Mouse (Mus musculus): ENCODE measurements at regions not wholly inside any gene's neighbourhood (a gene's known extent, or its start where the extent isn't known, plus 50 kb on each side); places are given as distances from the start of the nearest gene placed in this dataset.

DNA sequence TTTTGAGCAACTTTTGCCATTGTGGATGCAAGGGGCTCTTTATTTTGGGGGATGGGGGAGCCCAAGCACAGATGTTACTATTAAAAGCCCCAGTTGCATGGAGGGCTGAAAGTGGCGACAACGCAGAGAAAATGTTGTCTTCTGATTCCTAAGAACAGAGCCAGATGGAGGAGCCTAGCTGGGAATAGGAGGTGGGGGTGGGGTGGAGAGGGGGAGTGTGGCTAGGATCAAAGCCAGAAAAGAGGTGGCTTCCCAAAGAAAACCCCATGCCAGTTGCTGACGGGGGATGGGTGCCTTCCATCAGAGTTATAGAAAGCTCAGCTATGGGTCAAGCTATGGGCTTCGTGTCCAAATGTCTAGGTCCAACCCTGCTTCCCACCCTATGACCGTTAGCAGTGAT is 220.1 kb upstream of the Gm10131 start:
- H3K4me3 ChIP-seq (ENCODE audit: control insufficient read depth in 1 of 2, insufficient read depth in 1 of 2, low read depth in 2 of 2, low read length in 2 of 2): no peak overlapping the region
- no peak for DNase-seq (ENCODE audit: low read depth, low spot score)
- no peaks in the 10 kb centered on the region for H3K9me3 ChIP-seq (replicated peaks; ENCODE audit: insufficient read depth, low read length)
- no peaks in the 10 kb centered on the region for H3K36me3 ChIP-seq (ENCODE audit: control insufficient read depth in 1 of 2, insufficient read depth in 2 of 2, low read length in 2 of 2)
- no peak overlapping the region for H3K9ac ChIP-seq (ENCODE audit: control insufficient read depth, low read depth, low read length, poor library complexity, severe bottlenecking)
- H3K79me2 ChIP-seq (ENCODE audit: control insufficient read depth, insufficient read depth, low read length, poor library complexity): no peaks in the 10 kb centered on the region
- no peaks in the 10 kb centered on the region for H3K27me3 ChIP-seq (ENCODE audit: control insufficient read depth in 1 of 2, insufficient read depth in 2 of 2, low read length in 2 of 2)
- H3K4me1 ChIP-seq (ENCODE audit: control insufficient read depth in 1 of 2, insufficient read depth in 2 of 2, low read length in 2 of 2): no peaks in the 10 kb centered on the region
- no peak overlapping the region for H3K27ac ChIP-seq (ENCODE audit: control insufficient read depth, low read depth, low read length)
- TF ChIP-seq ELF1 (IDR thresholded peaks at IDR 0.05; ENCODE audit: low read depth, low read length) (no peak), HCFC1 (IDR thresholded peaks at IDR 0.05; ENCODE audit: low read depth, low read length) (no peak)

DNA sequence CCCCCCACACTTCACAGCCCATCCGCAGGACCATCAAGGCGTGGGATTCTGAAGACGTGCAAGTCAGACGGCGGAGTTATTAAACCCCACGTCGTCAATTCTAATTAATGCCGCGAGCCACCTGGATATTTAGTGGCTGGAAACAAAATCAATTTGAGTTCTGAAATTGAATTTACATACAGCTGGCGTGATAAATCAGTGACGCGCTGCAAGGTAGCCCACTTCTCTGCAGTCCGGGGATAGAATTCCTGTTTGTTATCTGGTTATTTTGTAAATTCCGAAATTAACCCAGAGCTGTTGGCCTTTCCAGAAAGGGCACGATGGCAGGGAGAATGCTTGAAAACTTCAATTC is 215.1 kb upstream of the Gm10131 start:
- Histone ChIP-seq H3K79me2 (ENCODE audit: control insufficient read depth, insufficient read depth, low read length, poor library complexity) (no peaks in the 10 kb centered on the region), H3K9me3 (replicated peaks; ENCODE audit: insufficient read depth, low read length) (no peaks in the 10 kb centered on the region), H3K27me3 (ENCODE audit: control insufficient read depth in 1 of 2, insufficient read depth in 2 of 2, low read length in 2 of 2) (no peaks in the 10 kb centered on the region), H3K9ac (ENCODE audit: control insufficient read depth, low read depth, low read length, poor library complexity, severe bottlenecking) (no peak overlapping the region), H3K4me3 (ENCODE audit: control insufficient read depth in 1 of 2, insufficient read depth in 1 of 2, low read depth in 2 of 2, low read length in 2 of 2) (no peak overlapping the region), H3K4me1 (ENCODE audit: control insufficient read depth in 1 of 2, insufficient read depth in 2 of 2, low read length in 2 of 2) (no peaks in the 10 kb centered on the region), H3K27ac (ENCODE audit: control insufficient read depth, low read depth, low read length) (no peak overlapping the region), H3K36me3 (ENCODE audit: control insufficient read depth in 1 of 2, insufficient read depth in 2 of 2, low read length in 2 of 2) (no peaks in the 10 kb centered on the region)
- TF ChIP-seq CTCF (IDR thresholded peaks at IDR 0.05 in 2 of 3, conservative IDR thresholded peaks at IDR 0.05 in 1 of 3; ENCODE audit: control insufficient read depth in 1 of 3, insufficient read depth in 1 of 3, low read depth in 2 of 3, low read length in 3 of 3, poor library complexity in 1 of 3, severe bottlenecking in 1 of 3): no peak
- TF ChIP-seq SIN3A (IDR thresholded peaks at IDR 0.05; ENCODE audit: low read length): no peak
- TF ChIP-seq MXI1 (IDR thresholded peaks at IDR 0.05; ENCODE audit: low read depth, low read length): no peak
- no peak for TF ChIP-seq KAT2A (conservative IDR thresholded peaks at IDR 0.05; ENCODE audit: low read depth, low read length)
- no peak for TF ChIP-seq BHLHE40 (IDR thresholded peaks at IDR 0.05; ENCODE audit: borderline replicate concordance, low read depth, low read length)
- no peak for TF ChIP-seq JUND (IDR thresholded peaks at IDR 0.05; ENCODE audit: low read depth, low read length)
- TF ChIP-seq MYC (IDR thresholded peaks at IDR 0.05; ENCODE audit: low read depth, low read length): no peak
- no peak for TF ChIP-seq ELF1 (IDR thresholded peaks at IDR 0.05; ENCODE audit: low read depth, low read length)
- no peak for TF ChIP-seq ZKSCAN1 (IDR thresholded peaks at IDR 0.05; ENCODE audit: low read depth, low read length)
- TF ChIP-seq MYB (IDR thresholded peaks at IDR 0.05; ENCODE audit: low read depth, low read length): no peak
- no peak for TF ChIP-seq RAD21 (IDR thresholded peaks at IDR 0.05; ENCODE audit: low read depth, low read length)
- TF ChIP-seq MAZ (IDR thresholded peaks at IDR 0.05; ENCODE audit: low read depth, low read length): no peak
- TF ChIP-seq HCFC1 (IDR thresholded peaks at IDR 0.05; ENCODE audit: low read depth, low read length): no peak
- TF ChIP-seq NELFE (IDR thresholded peaks at IDR 0.05; ENCODE audit: low read depth, low read length): no peak
- no peak for TF ChIP-seq MAX (IDR thresholded peaks at IDR 0.05; ENCODE audit: low read length)
- no peak for TF ChIP-seq GABPA (IDR thresholded peaks at IDR 0.05; ENCODE audit: low read depth, low read length)
- no peak for TF ChIP-seq TAL1 (IDR thresholded peaks at IDR 0.05; ENCODE audit: low read length)
- TF ChIP-seq ZC3H11A (IDR thresholded peaks at IDR 0.05; ENCODE audit: low read depth, low read length): no peak
- no peak for DNase-seq (ENCODE audit: low read depth, low spot score)

Data from MEL (cell line).